Mouse (Mus musculus) fibroblast of lung, adult 2 months (primary cell): Measurements from ENCODE around the gene Rcan1.

Source experiments
- DNase-seq: peaks from one replicate; pipeline ENCODE4 v3.0.0-alpha.2; 2011; ENCODE audit warnings: low read depth

Rcan1 gene

DNA sequence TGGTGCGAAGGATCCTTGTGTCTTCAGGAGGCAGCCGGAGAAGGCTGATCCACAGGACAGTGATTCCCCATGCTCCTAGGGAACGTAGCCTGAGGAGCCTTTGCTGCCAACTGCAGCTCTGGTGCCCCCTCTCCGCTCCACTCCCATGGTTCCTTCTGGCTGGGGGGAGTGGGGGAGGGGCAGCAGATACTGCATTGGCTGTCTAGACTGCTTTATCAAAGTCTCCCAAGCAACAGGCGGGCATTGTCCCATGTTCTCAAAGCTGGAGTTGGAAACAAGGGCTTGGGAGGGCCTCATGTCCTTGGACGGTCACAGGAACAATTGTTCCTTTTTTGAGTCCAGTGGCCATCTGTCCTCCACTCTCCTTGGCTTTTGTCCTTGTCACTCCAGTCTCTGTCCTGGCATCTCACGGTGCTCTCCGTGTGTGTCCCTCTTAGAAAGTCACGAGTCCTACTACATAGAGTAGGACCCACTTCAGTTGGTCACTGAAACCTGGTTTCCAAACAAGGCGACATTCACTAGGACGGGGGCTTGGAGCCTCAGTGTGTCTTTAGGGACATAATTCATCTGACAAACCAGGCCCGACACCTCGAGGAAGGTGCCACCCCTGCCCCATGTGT lies 124.3 kb downstream of the Rcan1 start:
- DNase-seq: no peak

DNA sequence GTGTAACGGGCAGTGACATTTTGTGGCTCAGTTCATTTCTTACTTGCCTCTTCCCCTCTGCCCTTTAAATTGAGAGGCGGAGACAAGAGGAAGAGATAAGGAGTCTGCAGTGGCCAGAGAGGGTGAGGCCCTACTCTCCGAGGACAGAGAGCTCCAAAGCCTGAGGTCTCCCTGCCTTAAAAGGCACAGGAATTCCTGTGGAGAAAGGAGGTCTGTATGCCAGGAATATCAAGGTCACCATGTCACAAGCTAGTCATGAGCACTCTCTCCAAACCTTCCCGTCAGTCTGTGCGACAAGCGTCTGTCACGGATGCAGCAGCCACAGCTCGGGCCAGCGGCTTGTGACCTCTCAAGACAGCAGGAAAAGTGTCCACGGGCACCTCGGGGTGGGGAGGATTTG lies 125.5 kb downstream of the Rcan1 start:
- no peak for DNase-seq
